Mouse (Mus musculus) forebrain, embryonic 16.5 days (tissue): ENCODE measurements around the gene Gm21974. TPM values are rescaled to one million over a fixed set of nuclear protein-coding genes. Genes with fewer than 3 reads are reported as not detected.
"Not testable (repeated sequence)": the region's sequence is repeated elsewhere in the genome, so short reads cannot be mapped to it uniquely, and the experiment has no call there.

Source experiments
- ATAC-seq: fragments of 200-750 bp; cut with Nextera tagmentation; 2 replicates; pipeline ENCODE4 v1.8.0; 2017; ENCODE audit warnings: mild to moderate bottlenecking, moderate library complexity
- H3K27ac ChIP-seq: fragments of 300-500 bp; sonication (generic); 2 replicates; pipeline ENCODE4 v1.5.1; 2014; ENCODE audit warnings: low read length, control low read depth
- H3K27me3 ChIP-seq: fragments of 300-500 bp; sonication (generic); replicated peaks from 2 replicates; pipeline ENCODE4 v1.6.1; 2014; ENCODE audit warnings: low read length; ENCODE audit not compliant: control insufficient read depth, insufficient read depth
- H3K36me3 ChIP-seq: fragments of 300-500 bp; sonication (generic); 2 replicates; pipeline ENCODE4 v1.6.1; 2014; ENCODE audit not compliant: control insufficient read depth, insufficient read depth
- H3K4me1 ChIP-seq: fragments of 300-500 bp; sonication (generic); replicated peaks from 2 replicates; pipeline ENCODE4 v1.6.1; 2014; ENCODE audit warnings: low read length; ENCODE audit not compliant: control insufficient read depth, insufficient read depth
- H3K4me2 ChIP-seq: fragments of 300-500 bp; sonication (generic); 2 replicates; pipeline ENCODE4 v1.6.1; 2014; ENCODE audit warnings: mild to moderate bottlenecking, low read length, control low read depth
- H3K4me3 ChIP-seq: fragments of 300-500 bp; sonication (generic); replicated peaks from 2 replicates; pipeline ENCODE4 v1.5.1; 2014; ENCODE audit warnings: mild to moderate bottlenecking, low read length, control low read depth
- H3K9ac ChIP-seq: fragments of 300-500 bp; sonication (generic); replicated peaks from 2 replicates; pipeline ENCODE4 v1.6.1; 2014; ENCODE audit warnings: low read depth, low read length, control low read depth
- H3K9me3 ChIP-seq: fragments of 300-500 bp; sonication (generic); 2 replicates; pipeline ENCODE4 v1.6.1; 2016; ENCODE audit warnings: low read length; ENCODE audit not compliant: control insufficient read depth
- WGBS: fragments of 180-500 bp; shearing (Covaris S2); extraction: QIAGEN DNeasy Blood & Tissue Kit; methylation state at CpG from one replicate; pipeline ENCODE4 v1.1.7; 2014; 5-methylcytosine and 5-hydroxymethylcytosine counted together
- polyA plus RNA-seq: library from polyadenylated mRNA; unstranded; fragments of >200 nt; fragmentation: Nextera tagmentation; extraction: Ambion mirVana; gene quantifications from 2 replicates; pipeline ENCODE4 v1.2.1, GENCODE M21; 2015

Gm21974 gene
- polyA plus RNA-seq, 1 experiment from 2014 or later: not detected

DNA sequence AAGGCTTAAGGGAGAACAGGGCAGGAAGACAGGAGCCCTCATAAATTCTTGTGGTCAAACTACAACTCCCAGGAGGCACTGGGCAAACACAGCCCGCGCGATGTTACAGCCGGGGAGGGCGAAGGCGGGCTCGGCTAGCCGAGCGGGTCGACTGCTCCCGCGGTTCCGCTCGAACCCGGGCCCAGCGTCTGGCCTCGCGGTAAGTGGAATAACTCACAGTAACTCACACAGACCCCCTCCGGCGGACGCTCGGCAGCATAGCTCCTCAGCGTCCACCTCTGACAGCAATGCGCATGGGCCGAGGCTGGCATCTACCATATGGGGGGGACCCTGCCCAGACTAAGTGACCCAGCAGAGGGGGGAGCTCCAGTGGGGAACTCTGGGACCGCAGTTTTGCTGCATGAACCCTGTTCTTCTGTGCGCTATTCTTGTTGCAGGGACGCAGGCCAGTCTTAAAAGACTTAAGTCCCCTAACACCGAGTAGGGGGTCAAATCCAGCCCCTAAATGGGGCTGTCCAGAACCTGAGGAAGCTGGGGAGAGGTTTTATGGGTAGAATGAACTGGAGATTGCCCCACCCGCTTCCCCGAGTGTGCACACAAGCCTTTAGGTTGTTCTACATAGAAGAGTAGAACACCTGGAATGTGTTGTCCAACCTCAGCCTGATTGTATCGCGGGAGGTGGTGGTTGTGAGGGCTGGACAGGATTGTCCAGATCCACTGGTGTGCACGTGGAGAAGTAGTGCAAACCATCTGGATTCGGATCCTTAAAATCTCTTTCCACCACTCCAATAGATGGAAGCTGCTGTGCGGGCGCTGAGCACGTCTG, 8.9 kb upstream of the Gm21974 start, which contains the start of gene Bckdk:
TSS of gene Bckdk (plus strand) at position 112 of the 826 bp plus-strand sequence.
- peaks cover 11% of the 10 kb centered on the region for H3K4me1 ChIP-seq
- ATAC-seq: peak; percentile 95
- WGBS: 8% methylated on average over 38 of the region's 38 CpGs
- peak within 1 kb of the TSS; percentile 72 for H3K4me2 ChIP-seq
- peak within 1 kb of the TSS; percentile 89 for H3K4me3 ChIP-seq
- peak within 1 kb of the TSS; percentile 80 for H3K9ac ChIP-seq
- H3K27me3 ChIP-seq: no peaks in the 10 kb centered on the region; the same call in 1 of the 2 replicates
- H3K9me3 ChIP-seq: no peaks in the 10 kb centered on the region
- H3K36me3 ChIP-seq: peaks cover 15% of the 10 kb centered on the region
- peak within 1 kb of the TSS; percentile 84 for H3K27ac ChIP-seq

- peaks cover 11% of the 10 kb centered on the region for H3K4me1 ChIP-seq
- ATAC-seq: no peak
- no peak overlapping the region for H3K9ac ChIP-seq
- H3K27ac ChIP-seq: no peak overlapping the region
- H3K36me3 ChIP-seq: no peaks in the 10 kb centered on the region
- no peaks in the 10 kb centered on the region for H3K9me3 ChIP-seq
- H3K4me3 ChIP-seq: no peak overlapping the region
- H3K27me3 ChIP-seq: peaks cover 2% of the 10 kb centered on the region; the same call in 1 of the 2 replicates
- 81% methylated on average over 2 of the region's 2 CpGs for WGBS
- H3K4me2 ChIP-seq: no peak overlapping the region
Measured at GRCm38 (mm10) chr7:127901772-127902171, 6.5 kb upstream of the Gm21974 start.

GRCm38 (mm10) chr7:127899997-127900396, 4.7 kb upstream of the Gm21974 start:
- no peak for ATAC-seq
- Histone ChIP-seq H3K9ac (no peak overlapping the region), H3K27me3 (peaks cover 2% of the 10 kb centered on the region; the same call in 1 of the 2 replicates), H3K27ac (no peak overlapping the region), H3K9me3 (no peaks in the 10 kb centered on the region), H3K4me2 (no peak overlapping the region), H3K4me1 (peaks cover 9% of the 10 kb centered on the region), H3K4me3 (no peak overlapping the region), H3K36me3 (no peaks in the 10 kb centered on the region)
- WGBS: 46% methylated on average over 7 of the region's 7 CpGs

DNA sequence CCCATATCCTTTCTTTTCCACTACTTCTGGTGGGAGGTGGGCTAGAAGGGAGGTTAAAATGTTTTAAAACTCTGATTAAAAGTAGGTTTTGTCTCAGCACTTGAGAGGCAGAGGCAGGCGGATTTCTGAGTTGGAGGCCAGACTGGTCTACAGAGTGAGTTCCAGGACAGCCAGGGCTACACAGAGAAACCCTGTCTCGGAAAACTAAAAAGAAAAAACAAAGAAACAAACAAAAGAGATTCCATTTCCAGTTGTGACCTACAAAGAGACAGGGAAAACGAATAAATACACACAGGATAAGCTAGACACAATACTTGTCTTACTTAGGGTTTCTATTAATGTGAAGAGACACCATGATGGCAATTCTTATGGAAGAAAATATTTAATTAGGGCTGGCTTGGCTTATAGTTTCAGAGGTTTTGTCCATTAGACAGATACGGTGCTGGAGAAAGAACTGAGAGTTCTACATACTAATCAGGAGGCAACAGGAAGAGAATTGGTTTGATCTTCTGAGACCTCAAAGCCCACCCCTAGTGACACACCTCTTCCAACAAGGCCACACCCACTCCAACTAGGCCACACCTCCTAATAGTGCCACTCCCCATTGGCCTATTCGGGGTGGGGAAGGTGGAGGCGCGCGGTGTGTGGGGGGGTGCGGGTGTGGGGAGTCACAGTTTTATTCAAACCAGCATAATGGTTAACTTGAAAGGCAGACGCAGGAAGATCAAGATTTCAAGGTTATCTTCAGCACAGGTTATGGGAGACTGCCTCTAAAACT, 3.1 kb upstream of the Gm21974 start:
- H3K9me3 ChIP-seq: no peaks in the 10 kb centered on the region
- H3K36me3 ChIP-seq: no peaks in the 10 kb centered on the region
- no peak overlapping the region for H3K27ac ChIP-seq
- no peak overlapping the region for H3K4me3 ChIP-seq
- WGBS: 40% methylated on average over 10 of the region's 10 CpGs
- H3K4me1 ChIP-seq: peaks cover 8% of the 10 kb centered on the region
- no peak overlapping the region for H3K4me2 ChIP-seq
- no peak overlapping the region for H3K9ac ChIP-seq
- H3K27me3 ChIP-seq: peaks cover 2% of the 10 kb centered on the region; the same call in 1 of the 2 replicates
- no peak for ATAC-seq

- WGBS: 87% methylated on average over 7 of the region's 7 CpGs
Measured at GRCm38 (mm10) chr7:127897542-127897941, 2.3 kb upstream of the Gm21974 start.

DNA sequence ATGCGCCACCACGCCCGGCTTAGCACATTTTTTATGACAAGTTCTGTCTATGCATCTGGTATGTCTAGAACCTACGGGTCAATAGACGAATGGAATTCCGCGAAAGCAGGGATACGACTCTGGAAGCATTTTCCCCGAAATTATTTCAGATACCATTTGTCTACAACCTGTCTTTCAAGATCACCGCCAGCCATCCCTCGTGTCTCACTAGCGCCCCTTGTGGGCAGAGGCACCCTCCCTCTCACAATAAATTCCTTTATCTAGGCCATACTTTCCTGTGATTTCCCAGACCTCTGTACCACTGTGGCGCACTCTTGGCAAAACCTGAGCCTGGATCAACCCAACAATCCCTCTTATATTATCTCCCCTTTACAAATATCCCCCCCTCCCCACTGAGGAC, 1.1 kb upstream of the Gm21974 start:
- 66% methylated on average over 13 of the region's 13 CpGs for WGBS
- no peak overlapping the region for H3K4me3 ChIP-seq
- H3K36me3 ChIP-seq: peaks cover 3% of the 10 kb centered on the region; the same call in 1 of the 2 replicates
- ATAC-seq: no peak
- peaks cover 2% of the 10 kb centered on the region; the same call in 1 of the 2 replicates for H3K27me3 ChIP-seq
- H3K27ac ChIP-seq: no peak overlapping the region
- no peaks in the 10 kb centered on the region for H3K9me3 ChIP-seq
- peaks cover 8% of the 10 kb centered on the region for H3K4me1 ChIP-seq
- H3K9ac ChIP-seq: no peak overlapping the region
- H3K4me2 ChIP-seq: no peak overlapping the region

More at GRCm38 (mm10) chr7:127897542-127897941, 2.3 kb upstream of the Gm21974 start:
- Histone ChIP-seq H3K27me3 (peaks cover 2% of the 10 kb centered on the region; the same call in 1 of the 2 replicates), H3K36me3 (no peaks in the 10 kb centered on the region), H3K4me2 (no peak overlapping the region), H3K27ac (no peak overlapping the region), H3K9ac (no peak overlapping the region), H3K9me3 (no peaks in the 10 kb centered on the region), H3K4me3 (no peak overlapping the region), H3K4me1 (peaks cover 8% of the 10 kb centered on the region)
- ATAC-seq: no peak

DNA sequence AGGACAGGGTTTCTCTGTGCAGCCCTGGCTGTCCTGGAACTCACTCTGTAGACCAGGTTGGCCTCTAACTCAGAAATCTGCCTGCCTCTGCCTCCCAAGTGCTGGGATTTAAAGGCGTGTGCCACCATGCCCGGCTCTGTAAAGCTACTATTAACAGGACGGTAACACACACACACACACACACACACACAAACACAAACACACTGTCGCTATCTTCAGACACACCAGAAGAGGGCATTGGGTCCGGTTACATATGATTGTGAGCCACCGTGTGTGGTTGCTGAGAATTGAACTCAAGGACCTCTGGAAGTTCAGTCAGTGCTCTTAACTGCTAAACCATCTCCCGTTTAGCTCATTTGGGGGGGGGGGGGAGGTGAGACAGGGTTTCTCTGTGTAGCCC, 637 bp upstream of the Gm21974 start:
- not testable (repeated sequence) for H3K36me3 ChIP-seq, H3K27ac ChIP-seq, H3K9ac ChIP-seq, H3K27me3 ChIP-seq, H3K4me1 ChIP-seq, H3K9me3 ChIP-seq
- Histone ChIP-seq H3K4me2 (peak overlapping the region; percentile 90), H3K4me3 (peak overlapping the region; percentile 76)
- WGBS: 75% methylated on average over 7 of the region's 7 CpGs
- peak; percentile 1 for ATAC-seq

DNA sequence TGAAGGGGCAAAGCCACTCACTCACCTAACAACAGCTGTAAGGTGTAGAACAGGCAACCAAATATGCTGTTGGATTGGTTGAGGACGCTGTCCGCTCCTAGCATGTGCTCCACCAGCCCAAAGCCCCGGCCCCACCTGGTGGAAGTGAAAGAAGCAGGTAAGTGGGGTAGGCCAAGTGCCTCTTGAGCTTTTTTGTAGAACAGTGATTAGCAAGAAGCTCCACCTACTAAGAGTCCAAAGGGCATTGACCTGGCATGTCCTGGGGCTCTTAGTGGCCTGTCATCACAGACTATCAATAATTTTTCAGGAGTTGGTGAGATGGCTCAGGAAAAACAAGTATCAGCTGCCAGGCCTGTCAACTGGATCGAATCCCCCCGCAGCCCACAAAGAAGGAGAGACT, 774 bp downstream of the Gm21974 start:
- Histone ChIP-seq H3K4me3 (peak overlapping the region; percentile 76; the same call in 1 of the 2 replicates), H3K9ac (no peak overlapping the region), H3K4me2 (peak overlapping the region; percentile 90), H3K4me1 (peaks cover 8% of the 10 kb centered on the region), H3K9me3 (no peaks in the 10 kb centered on the region), H3K27ac (no peak overlapping the region), H3K36me3 (peaks cover 3% of the 10 kb centered on the region; the same call in 1 of the 2 replicates), H3K27me3 (peaks cover 2% of the 10 kb centered on the region; the same call in 1 of the 2 replicates)
- WGBS: 88% methylated on average over 5 of the region's 5 CpGs
- ATAC-seq: no peak

GRCm38 (mm10) chr7:127890798-127891197, 4.5 kb downstream of the Gm21974 start, which contains the start of gene Prss53:
Gene Prss53, minus strand, starts transcription at chr7:127890970.
- Histone ChIP-seq H3K4me2 (no peak within 1 kb of the TSS), H3K4me3 (no peak within 1 kb of the TSS), H3K9ac (no peak within 1 kb of the TSS), H3K4me1 (peaks cover 8% of the 10 kb centered on the region), H3K27ac (no peak within 1 kb of the TSS), H3K36me3 (peaks cover 24% of the 10 kb centered on the region), H3K27me3 (no peaks in the 10 kb centered on the region), H3K9me3 (no peaks in the 10 kb centered on the region)
- ATAC-seq: no peak
- WGBS: 17% methylated on average over 4 of the region's 4 CpGs
